Mouse (Mus musculus) lung, postnatal 0 days (tissue): ENCODE results near the gene Gm42715.

ENCODE experiments used
- CTCF ChIP-seq: IDR thresholded peaks from 2 replicates; pipeline ENCODE4 v1.5.1; 2016; ENCODE audit warnings: antibody characterized with exemption, mild to moderate bottlenecking
- EP300 ChIP-seq: IDR thresholded peaks from 2 replicates; pipeline ENCODE4 v1.6.1; 2016; ENCODE audit warnings: antibody characterized with exemption, mild to moderate bottlenecking, control low read depth

DNA sequence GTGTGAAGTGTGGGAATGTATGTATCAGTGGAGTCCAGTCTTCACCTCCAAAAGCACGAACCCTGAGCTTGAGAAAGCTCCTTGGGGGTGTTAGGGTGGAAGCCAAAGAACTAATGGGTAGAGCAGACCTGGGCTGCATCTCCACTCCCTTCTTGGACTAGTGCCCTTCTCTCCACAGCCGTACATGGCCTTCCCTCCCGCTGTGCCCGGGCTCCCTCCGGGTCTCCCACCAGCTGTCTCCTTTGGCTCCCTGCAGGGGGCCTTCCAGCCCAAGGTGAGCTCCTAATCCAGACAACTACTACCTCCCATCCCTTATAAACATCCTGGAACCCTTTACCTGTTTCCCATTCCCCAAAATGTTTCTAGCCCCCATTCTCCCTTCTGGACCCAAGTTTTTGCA, 34.0 kb upstream of the Gm42715 start:
- TF ChIP-seq CTCF: no peak
- no peak for TF ChIP-seq EP300
